Mouse (Mus musculus) limb, embryonic 10.5 days (tissue): Measurements from ENCODE around the gene Sorl1. TPM values are rescaled to one million over a fixed set of nuclear protein-coding genes. Genes with fewer than 3 reads are reported as not detected.
A peak's percentile ranks its signal among the peaks of the same experiment; 100 is the strongest.

Experiments
- DNase-seq: peaks from one replicate; pipeline ENCODE4 v3.0.0-alpha.2; 2017; ENCODE audit warnings: low spot score
- H3K27ac ChIP-seq: fragments of 300-500 bp; sonication (generic); 2 replicates; pipeline ENCODE4 v1.5.1; 2016; ENCODE audit warnings: mild to moderate bottlenecking
- H3K27me3 ChIP-seq: fragments of 300-500 bp; sonication (generic); 2 replicates; pipeline ENCODE4 v1.6.1; 2016; ENCODE audit warnings: low read depth, mild to moderate bottlenecking; ENCODE audit not compliant: poor library complexity, severe bottlenecking
- H3K36me3 ChIP-seq: fragments of 300-500 bp; sonication (generic); 2 replicates; pipeline ENCODE4 v1.6.1; 2016; ENCODE audit warnings: mild to moderate bottlenecking, moderate library complexity
- H3K4me1 ChIP-seq: fragments of 300-500 bp; sonication (generic); 2 replicates; pipeline ENCODE4 v1.6.1; 2016
- H3K4me3 ChIP-seq: fragments of 300-500 bp; sonication (generic); 2 replicates; pipeline ENCODE4 v1.5.1; 2016; ENCODE audit warnings: mild to moderate bottlenecking, moderate library complexity
- H3K9me3 ChIP-seq: fragments of 300-500 bp; sonication (generic); replicated peaks from 2 replicates; pipeline ENCODE4 v1.6.1; 2016; ENCODE audit warnings: mild to moderate bottlenecking
- WGBS: fragments of 180-500 bp; shearing (Covaris S2); methylation state at CpG from one replicate; pipeline ENCODE4 v1.1.7; 2016; 5-methylcytosine and 5-hydroxymethylcytosine counted together
- polyA plus RNA-seq: library from polyadenylated mRNA; unstranded; fragments of >200 nt; fragmentation: Nextera tagmentation; extraction: Ambion mirVana; gene quantifications from 2 replicates; pipeline ENCODE4 v1.2.1, GENCODE M21; 2016

The Sorl1 gene
- polyA plus RNA-seq, 1 experiment from 2014 or later = 6.6 TPM

DNA sequence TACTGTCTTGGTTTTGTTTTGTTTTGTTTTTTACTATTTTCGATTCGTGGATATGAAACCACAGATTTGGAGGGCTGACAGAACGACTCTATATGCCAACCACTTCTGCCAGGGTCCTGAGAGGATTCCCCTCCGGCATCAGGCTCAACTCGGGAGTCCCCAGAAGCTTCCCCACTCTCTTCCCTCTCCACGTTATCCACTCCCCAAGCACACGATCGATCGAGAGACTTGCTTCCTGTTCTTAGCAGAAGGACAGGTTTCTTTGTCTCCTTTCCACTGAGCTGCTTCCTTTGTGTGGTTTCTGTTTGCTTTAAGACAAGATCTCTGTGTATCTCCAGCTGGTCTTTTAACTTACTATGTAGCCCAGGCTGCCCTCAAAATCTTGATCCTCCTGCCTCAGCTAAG, 90.0 kb downstream of the Sorl1 start:
- 82% methylated on average over 9 of the region's 9 CpGs for WGBS
- H3K27me3 ChIP-seq = no peaks in the 10 kb centered on the region
- peaks cover 10% of the 10 kb centered on the region for H3K4me1 ChIP-seq
- no peak for DNase-seq
- peaks cover 6% of the 10 kb centered on the region; the same call in 1 of the 2 replicates for H3K36me3 ChIP-seq
- no peak overlapping the region for H3K27ac ChIP-seq
- H3K9me3 ChIP-seq = no peaks in the 10 kb centered on the region
- H3K4me3 ChIP-seq = no peak overlapping the region

DNA sequence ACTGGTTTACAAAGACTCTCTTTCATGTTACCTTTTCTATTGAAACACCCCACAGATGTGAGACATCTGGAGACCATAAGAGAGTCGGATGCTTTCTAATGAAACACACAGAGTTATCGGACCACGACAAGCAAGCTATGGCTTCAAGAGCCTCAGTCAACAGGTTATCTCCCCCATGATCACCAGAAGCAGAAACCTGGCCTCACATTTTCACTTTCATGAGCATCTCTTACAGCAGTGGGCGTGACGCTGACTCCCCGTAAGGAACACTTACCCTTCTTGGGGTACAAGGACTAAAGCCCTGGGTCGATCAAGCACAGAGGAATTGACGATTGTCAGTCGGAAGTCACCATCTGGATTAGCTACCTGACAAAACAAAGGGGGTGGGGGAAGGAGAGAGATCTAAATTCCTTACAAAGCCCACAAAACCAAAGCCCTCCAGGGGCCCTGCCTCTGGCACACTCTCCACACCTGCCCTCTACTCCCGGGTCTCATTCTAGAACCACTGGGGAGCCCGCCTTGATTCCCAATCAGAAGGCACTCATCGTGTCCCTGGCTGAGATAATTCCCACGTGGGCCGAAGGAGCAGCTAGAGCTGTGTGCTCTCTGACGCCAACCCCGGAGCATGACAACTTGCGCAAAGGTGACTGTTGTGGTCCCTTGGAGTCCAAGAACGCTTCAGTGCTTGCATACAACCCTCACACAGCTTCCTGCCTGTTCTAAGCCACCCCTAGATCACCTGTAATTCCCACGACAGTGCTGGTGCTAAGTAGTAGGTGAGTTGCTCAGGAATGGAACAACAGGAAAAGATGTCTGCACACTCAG, 90.6 kb downstream of the Sorl1 start:
- peaks cover 6% of the 10 kb centered on the region; the same call in 1 of the 2 replicates for H3K36me3 ChIP-seq
- H3K4me1 ChIP-seq = peaks cover 6% of the 10 kb centered on the region
- 69% methylated on average over 19 of the region's 19 CpGs for WGBS
- no peaks in the 10 kb centered on the region for H3K27me3 ChIP-seq
- no peak for DNase-seq
- no peaks in the 10 kb centered on the region for H3K9me3 ChIP-seq
- H3K27ac ChIP-seq = no peak overlapping the region
- H3K4me3 ChIP-seq = no peak overlapping the region

DNA sequence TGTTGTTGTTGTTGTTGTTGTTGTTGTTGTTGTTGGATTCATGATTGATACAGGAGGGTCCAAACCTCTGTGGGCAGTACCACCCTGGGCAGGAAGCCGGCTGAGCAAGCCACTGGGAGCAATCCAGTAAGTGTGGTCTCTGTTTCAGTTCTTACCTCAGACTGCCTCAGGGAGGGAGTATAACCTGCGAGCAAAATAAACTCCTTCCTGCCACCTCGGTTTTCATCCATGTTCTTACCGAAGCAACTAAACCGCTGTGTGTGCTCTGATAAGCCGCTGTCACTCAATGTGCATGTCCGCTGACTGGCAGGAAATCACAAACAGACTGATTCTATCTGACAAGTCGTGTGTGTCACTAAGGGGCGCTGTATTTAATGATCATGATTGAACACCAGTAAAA, 91.7 kb downstream of the Sorl1 start:
- Histone ChIP-seq H3K27me3 (no peaks in the 10 kb centered on the region), H3K9me3 (no peaks in the 10 kb centered on the region), H3K4me3 (no peak overlapping the region), H3K27ac (no peak overlapping the region), H3K4me1 (peaks cover 6% of the 10 kb centered on the region), H3K36me3 (peaks cover 6% of the 10 kb centered on the region; the same call in 1 of the 2 replicates)
- no peak for DNase-seq
- 78% methylated on average over 9 of the region's 9 CpGs for WGBS

DNA sequence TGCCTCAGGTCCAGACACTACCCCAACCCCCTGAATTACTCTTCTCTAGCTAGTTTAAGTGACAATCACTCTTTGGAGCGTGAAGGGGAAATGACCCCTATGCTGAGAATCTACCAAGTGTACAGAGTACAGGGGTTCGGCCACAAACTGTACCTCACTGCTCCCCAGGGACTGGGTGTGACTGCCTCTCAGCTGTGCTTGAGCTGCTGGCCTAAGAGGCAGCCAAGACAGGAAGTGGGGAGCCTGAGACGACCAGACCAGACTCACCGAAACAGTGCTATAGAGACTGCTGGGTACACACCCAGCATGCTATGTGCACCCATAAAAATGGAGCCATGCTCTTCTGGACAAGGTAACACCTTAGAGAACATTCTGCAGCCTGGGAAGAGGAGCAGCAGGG, 95.3 kb downstream of the Sorl1 start:
- Histone ChIP-seq H3K36me3 (peaks cover 6% of the 10 kb centered on the region; the same call in 1 of the 2 replicates), H3K4me1 (peaks cover 6% of the 10 kb centered on the region), H3K27ac (no peak overlapping the region), H3K27me3 (no peaks in the 10 kb centered on the region), H3K4me3 (no peak overlapping the region), H3K9me3 (no peaks in the 10 kb centered on the region)
- 76% methylated on average over 4 of the region's 4 CpGs for WGBS
- DNase-seq = no peak

DNA sequence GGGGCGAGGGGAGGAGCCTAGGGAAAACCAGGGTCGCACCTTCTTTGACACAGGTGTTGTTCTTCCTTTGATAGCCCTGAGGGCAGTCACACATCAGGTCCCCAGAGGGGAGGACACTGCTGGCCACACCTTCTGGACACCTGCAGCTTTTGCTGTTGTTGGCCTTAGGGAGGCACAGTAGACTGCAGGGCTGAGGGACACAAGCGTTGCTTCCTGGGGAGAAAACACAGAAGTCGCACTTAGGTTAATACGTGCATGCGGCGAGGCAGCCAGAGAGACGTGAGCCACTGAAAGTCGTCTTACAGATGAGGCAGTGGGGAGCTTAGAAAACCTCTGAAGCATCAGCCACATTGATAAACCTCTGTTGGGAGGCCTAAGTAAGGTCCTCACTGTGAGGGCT, 99.8 kb downstream of the Sorl1 start:
- Histone ChIP-seq H3K36me3 (no peaks in the 10 kb centered on the region), H3K4me1 (peaks cover 11% of the 10 kb centered on the region), H3K27me3 (no peaks in the 10 kb centered on the region), H3K4me3 (no peak overlapping the region), H3K9me3 (no peaks in the 10 kb centered on the region), H3K27ac (no peak overlapping the region)
- 71% methylated on average over 9 of the region's 9 CpGs for WGBS
- no peak for DNase-seq

DNA sequence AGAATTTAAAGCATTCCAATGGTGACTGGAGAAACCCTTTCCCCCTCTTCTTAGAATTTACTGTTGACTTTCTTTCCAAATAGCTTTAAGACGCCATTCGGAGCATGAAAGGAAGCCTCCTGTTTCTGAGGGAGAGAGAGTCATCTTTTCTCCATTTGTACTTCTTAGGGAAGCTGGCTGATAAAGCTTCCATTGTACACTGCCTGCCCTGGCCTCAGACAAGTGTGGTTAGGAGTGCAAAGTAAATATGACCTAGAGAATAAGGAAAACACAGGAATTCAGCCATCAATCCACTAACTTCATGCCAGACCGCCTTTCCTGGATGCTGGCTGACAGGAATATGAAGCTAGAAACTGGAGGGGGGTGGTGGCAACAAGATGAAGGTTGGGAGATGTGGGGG, 100.7 kb downstream of the Sorl1 start:
- no peaks in the 10 kb centered on the region for H3K9me3 ChIP-seq
- no peaks in the 10 kb centered on the region for H3K36me3 ChIP-seq
- 81% methylated on average over 3 of the region's 3 CpGs for WGBS
- peaks cover 16% of the 10 kb centered on the region for H3K4me1 ChIP-seq
- no peaks in the 10 kb centered on the region for H3K27me3 ChIP-seq
- no peak overlapping the region for H3K4me3 ChIP-seq
- H3K27ac ChIP-seq = no peak overlapping the region
- no peak for DNase-seq

DNA sequence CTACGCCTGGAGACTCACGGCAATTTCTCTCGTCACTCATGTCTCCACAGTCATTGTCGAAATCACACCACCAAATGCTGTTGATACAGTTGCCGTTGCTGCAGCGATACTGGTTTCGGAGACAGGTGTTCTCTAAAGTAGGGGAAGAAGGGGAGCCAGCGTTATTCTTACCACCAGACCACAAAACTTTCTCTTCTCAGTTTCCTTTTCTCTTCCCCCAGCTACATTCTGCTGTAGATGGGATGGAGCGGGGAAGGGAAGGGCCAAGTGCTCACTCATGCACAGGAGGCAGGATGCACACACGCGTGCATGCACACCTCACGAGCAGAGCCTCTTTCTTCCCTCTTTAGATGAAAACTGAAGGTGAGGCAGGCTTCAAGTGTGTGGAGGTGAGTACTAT, 101.8 kb downstream of the Sorl1 start:
- no peak for DNase-seq
- no peaks in the 10 kb centered on the region for H3K9me3 ChIP-seq
- peaks cover 16% of the 10 kb centered on the region for H3K4me1 ChIP-seq
- H3K36me3 ChIP-seq = no peaks in the 10 kb centered on the region
- no peak overlapping the region for H3K4me3 ChIP-seq
- WGBS = 95% methylated on average over 12 of the region's 12 CpGs
- no peaks in the 10 kb centered on the region for H3K27me3 ChIP-seq
- no peak overlapping the region for H3K27ac ChIP-seq

DNA sequence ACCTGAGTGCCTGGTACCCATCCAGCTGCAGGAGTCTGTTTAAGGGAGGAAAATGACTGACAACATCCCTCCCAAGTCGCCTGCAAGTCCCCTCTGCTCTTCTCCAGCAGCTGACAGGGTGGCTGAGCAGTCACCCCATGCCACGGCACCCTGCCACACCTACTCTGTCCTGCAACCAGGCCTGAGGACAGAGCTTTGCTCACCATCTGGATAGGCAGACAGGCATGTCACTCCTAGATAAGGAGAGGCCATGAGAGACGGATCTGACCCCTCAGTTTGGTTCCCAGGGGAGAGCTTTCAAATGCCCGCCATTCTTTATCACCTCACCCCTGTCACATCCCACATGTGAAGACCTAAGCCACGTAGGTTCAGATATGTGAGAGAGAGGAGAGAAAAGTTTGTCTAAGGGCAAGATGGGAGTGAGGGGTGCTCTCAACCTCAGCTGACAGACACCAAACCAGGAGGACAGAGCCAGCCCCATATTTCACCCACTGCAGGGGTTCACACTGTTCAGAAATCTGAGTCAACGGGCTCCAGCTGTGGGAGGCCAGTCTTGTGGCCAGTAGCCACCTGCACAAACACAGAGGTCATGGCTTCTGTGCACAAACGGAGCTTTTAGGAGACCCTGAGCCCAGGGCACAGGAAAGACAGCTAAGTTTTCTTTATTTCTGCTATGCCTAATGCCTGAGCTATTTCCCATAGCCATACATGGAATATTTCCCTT, 104.6 kb downstream of the Sorl1 start:
- Histone ChIP-seq H3K4me1 (peaks cover 16% of the 10 kb centered on the region), H3K27me3 (no peaks in the 10 kb centered on the region), H3K36me3 (peaks cover 11% of the 10 kb centered on the region), H3K9me3 (peaks cover 5% of the 10 kb centered on the region; the same call in 1 of the 2 replicates), H3K4me3 (no peak overlapping the region), H3K27ac (no peak overlapping the region)
- no peak for DNase-seq
- WGBS = 34% methylated on average over 7 of the region's 7 CpGs

DNA sequence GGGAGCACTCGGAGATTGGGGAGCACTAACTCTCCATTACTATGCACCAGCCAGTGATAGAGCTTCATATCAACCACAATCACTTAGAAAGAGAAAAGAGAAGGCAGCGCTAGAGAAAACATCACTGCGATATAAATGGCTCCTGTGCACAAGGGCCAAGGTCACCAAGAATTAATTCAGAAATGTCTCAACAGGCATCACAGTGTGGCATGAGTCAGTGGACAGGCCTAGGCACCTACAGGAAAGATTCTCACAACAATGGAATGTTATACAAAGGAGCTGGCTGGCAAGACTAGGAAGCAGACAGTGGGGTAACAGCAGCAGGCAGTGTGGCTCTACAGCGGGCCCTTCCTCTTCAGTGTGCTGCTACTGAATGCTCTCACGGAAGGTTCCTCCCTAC, 115.6 kb downstream of the Sorl1 start:
- WGBS = 96% methylated on average over 5 of the region's 5 CpGs
- H3K36me3 ChIP-seq = no peaks in the 10 kb centered on the region
- H3K4me1 ChIP-seq = peaks cover 17% of the 10 kb centered on the region
- DNase-seq = no peak
- H3K9me3 ChIP-seq = no peaks in the 10 kb centered on the region
- H3K27me3 ChIP-seq = no peaks in the 10 kb centered on the region
- no peak overlapping the region for H3K4me3 ChIP-seq
- no peak overlapping the region for H3K27ac ChIP-seq

DNA sequence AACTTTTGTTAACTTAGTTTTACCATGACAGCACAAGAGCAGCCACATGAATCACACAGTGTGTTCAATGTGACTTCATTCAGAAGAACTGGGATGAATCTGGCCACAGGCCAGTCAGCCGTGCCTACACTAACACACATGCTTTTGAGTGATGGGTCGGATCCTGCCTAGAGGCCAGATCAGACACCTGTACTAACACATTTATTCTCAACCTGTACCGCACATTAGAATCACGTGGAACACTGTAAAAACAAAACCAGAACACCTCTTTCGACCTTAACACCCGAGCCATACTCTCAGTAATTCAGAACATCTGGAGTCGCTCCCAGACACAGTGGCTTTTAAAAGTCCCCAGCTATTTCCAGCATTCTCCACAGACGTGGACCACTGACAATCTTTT, 119.0 kb downstream of the Sorl1 start:
- Histone ChIP-seq H3K27me3 (no peaks in the 10 kb centered on the region), H3K4me3 (no peak overlapping the region), H3K27ac (peak overlapping the region; percentile 72), H3K36me3 (0 out of 2 replicates have a peak, but pooled peaks cover 3% of the 10 kb centered on the region), H3K9me3 (no peaks in the 10 kb centered on the region), H3K4me1 (peaks cover 24% of the 10 kb centered on the region)
- peak; percentile 45 for DNase-seq
- 26% methylated on average over 8 of the region's 8 CpGs for WGBS

DNA sequence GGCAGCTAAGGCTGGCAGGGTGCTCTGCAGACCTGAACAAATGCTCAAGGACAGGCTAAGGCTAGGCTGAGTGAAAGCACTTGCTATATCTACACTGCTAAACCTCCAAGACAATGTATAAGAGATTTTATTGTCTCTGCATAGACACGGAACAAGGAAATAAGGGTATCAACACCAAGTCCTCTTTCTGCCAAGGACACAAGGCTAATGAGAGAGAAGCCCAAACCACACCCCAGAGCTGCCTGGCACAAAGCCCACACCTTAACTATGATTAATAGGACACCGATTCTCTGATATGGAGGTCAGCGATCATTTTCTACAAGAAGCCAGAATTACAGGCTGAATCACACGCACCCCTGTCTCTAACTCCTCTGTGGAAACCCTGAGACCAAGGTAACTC, 120.0 kb downstream of the Sorl1 start:
- peaks cover 28% of the 10 kb centered on the region for H3K4me1 ChIP-seq
- WGBS = 95% methylated on average over 4 of the region's 4 CpGs
- H3K27ac ChIP-seq = no peak overlapping the region
- DNase-seq = no peak
- no peaks in the 10 kb centered on the region for H3K9me3 ChIP-seq
- no peaks in the 10 kb centered on the region for H3K27me3 ChIP-seq
- no peak overlapping the region for H3K4me3 ChIP-seq
- H3K36me3 ChIP-seq = 0 out of 2 replicates have a peak, but pooled peaks cover 3% of the 10 kb centered on the region

DNA sequence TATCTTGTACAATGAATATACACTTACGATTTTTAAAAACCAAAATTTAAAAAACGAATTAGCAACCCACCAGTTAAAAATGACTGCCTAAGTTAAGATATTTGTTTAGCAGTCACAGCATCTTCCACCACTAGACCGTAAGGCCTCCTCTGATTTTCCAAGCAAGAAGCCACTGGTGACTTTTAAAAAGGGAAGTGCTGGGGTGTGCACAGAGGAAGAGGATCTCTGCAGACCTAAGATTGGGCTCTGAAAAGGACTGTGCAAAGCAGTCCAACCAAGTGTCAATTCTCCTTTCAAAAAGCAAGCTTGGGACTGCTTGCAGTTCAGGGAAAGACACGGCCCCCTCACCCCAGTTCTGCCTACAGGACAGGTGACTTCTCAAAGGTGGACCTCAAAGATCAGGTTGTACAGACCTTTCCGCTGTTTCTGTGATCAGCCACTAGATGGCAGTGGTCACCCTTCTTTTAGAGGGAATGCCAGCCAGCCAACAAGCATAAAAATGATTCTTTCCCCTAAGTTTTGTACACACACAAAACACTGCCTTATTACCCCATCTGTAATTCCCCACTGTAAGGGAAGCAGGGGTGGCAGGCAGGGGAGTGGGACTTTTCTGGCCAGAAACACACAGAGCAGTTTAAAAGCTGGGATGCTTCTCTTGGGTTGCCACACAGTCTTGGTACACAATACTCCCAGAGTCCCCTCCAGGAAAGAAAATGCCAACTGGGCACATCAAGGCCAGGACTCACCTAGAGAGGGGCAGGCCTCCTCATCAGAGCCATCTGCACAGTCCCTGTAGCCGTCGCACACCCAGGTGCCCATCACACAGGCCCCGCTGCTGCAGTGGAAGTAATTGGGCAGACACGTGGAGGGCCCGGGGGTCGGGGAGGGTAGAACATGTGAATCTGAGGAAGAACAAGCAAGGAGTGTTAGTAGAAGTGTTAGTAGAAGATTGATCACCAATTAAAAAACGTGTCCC, 124.3 kb downstream of the Sorl1 start:
- 68% methylated on average over 12 of the region's 12 CpGs for WGBS
- H3K4me3 ChIP-seq = no peak overlapping the region
- no peaks in the 10 kb centered on the region for H3K9me3 ChIP-seq
- peaks cover 16% of the 10 kb centered on the region for H3K4me1 ChIP-seq
- H3K36me3 ChIP-seq = 0 out of 2 replicates have a peak, but pooled peaks cover 3% of the 10 kb centered on the region
- DNase-seq = peak; percentile 66
- H3K27ac ChIP-seq = peak overlapping the region; percentile 72
- H3K27me3 ChIP-seq = no peaks in the 10 kb centered on the region
